Mouse (Mus musculus): ENCODE data around the gene Ring1.

DNA sequence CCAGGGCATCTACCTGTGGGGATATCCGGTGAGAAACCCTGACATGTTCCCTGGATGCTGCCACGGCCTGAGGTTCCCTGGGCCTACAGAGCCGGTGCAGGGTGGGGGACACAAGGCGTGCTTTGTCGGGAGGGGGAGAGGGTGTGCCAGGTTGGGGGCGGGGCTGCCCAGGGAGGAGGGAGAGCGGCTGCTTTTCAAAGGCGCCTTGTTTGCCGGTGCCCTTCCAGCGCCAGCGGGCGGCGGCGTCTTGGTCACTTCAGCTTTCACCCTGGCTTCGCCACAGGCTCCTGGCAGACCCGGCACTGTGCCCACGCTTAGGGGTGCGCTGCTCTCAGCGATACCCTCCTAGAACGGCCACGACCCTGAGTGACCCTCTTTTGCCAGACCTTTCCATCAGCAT is 14.0 kb upstream of the Ring1 start:
- TF ChIP-seq CTCF (IDR thresholded peaks at IDR 0.05; ENCODE audit: borderline replicate concordance, control insufficient read depth, extremely low read depth, insufficient read depth, low read length, poor library complexity) = no peak
- no peak for TF ChIP-seq POLR2A (IDR thresholded peaks at IDR 0.05; ENCODE audit: control insufficient read depth, extremely low read depth, insufficient read depth, low read length, poor library complexity)

All from thymus, adult 2 months (tissue).